Mouse (Mus musculus) granulocyte monocyte progenitor cell, adult 5-6 weeks (primary cell): ENCODE results near the gene Psma7. TPM values are rescaled to one million over a fixed set of nuclear protein-coding genes. Genes with fewer than 3 reads are reported as not detected.

Source experiments
- ATAC-seq: replicated peaks from 2 replicates; pipeline ENCODE4 v1.8.0; 2016; ENCODE audit warnings: mild to moderate bottlenecking, moderate TSS enrichment, inconsistent platforms; ENCODE audit not compliant: poor library complexity, severe bottlenecking
- total RNA-seq, 2 experiments: library from RNA; stranded (forward) in 1 of 2; stranded (reverse) in 1 of 2; fragments of 200-712, 200-1000 nt in 1 of 2; fragments of >200 nt in 1 of 2; fragmentation: Nextera tagmentation in 1 of 2; gene quantifications; 2 replicates each; pipeline ENCODE4 v1.2.3; 2014 to 2017

Gene Psma7
- total RNA-seq, 2 experiments from 2014 or later, result 398 to 503 TPM

- ATAC-seq, result no peak
Observed at GRCm38 (mm10) chr2:180006352-180007017, 35.7 kb downstream of the Psma7 start.

DNA sequence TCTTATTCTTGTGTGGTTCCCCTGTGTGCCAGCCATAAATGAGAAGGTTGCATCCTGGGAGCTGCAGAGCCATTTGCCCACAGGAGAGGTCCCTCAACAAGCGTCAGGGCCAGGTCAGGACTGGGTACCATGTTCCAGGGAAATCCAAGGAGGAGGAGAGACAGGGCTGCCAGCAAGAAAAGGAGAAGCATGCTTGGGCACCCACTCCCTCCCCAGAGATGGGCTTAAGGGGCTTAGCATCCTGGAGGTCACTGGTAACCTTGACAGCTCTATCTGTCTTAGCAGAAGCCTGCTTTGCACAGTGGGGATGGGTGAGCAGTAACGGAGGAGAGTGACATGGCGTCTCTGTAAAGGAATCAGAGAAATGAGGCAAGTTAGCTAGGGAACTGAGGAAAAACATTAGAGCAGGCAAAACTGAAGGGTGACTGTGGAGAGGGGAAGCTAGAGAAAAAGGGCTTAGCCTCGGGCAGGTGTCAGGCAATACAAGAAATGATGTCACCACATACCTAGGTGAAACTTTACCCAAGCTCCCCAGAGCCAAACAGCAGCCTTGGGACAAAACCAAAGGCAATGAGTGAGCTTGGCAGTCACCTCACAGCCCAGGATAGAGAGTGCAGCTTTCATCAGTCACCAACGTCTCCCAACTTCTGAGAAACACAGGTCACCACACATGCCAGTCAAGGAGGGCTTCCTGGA is 36.4 kb downstream of the Psma7 start:
- ATAC-seq, result no peak

GRCm38 (mm10) chr2:180001635-180002034 is 40.6 kb downstream of the Psma7 start:
- no peak for ATAC-seq

GRCm38 (mm10) chr2:179998431-179998830 is 43.8 kb downstream of the Psma7 start:
- ATAC-seq, result no peak

DNA sequence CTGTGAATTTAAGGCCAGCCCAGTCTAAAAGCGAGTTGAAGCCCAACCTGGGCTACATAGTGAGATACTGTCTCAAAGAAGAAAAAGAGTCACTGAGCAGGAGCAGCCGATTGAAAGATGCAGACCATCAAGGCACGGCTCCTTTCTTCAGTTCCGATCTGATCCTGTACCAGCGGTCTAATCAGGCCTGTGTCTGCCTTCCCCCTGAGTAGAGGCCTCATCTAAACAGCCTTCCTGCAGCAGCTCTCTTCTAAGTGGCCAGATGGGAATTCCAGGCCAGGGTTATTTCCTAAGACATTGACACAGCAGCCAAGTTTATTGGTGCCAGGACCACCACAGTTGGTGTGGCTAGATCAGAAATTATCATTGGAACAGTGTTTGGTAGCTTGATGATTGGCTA is 49.2 kb downstream of the Psma7 start:
- no peak for ATAC-seq

GRCm38 (mm10) chr2:179989098-179989497 is 53.1 kb downstream of the Psma7 start:
- no peak for ATAC-seq

GRCm38 (mm10) chr2:179986437-179987022 is 55.7 kb downstream of the Psma7 start:
- ATAC-seq, result peak; percentile 36

Other genes with a start within 250 kb of the Psma7 start
- 12.6 and 17.2 TPM in 2 replicates for gene Taf4, start 65.8 kb downstream of the Psma7 start, total RNA-seq (2014; fragmentation: Nextera tagmentation)
- 13.5 and 14.1 TPM in 2 replicates for gene Taf4, start 65.8 kb downstream of the Psma7 start, total RNA-seq (2017)
- gene Lsm14b, start 17.4 kb downstream of the Psma7 start, total RNA-seq (2014; fragmentation: Nextera tagmentation), result 11.6 and 17.2 TPM in 2 replicates
- gene Lsm14b, start 17.4 kb downstream of the Psma7 start, total RNA-seq (2017), result 20.2 and 22.3 TPM in 2 replicates
- 3.2 and 7.7 TPM in 2 replicates for gene Ss18l1, start 76 bp upstream of the Psma7 start, total RNA-seq (2014; fragmentation: Nextera tagmentation)
- 2.4 and 3.6 TPM in 2 replicates for gene Ss18l1, start 76 bp upstream of the Psma7 start, total RNA-seq (2017)
- gene Mtg2, start 28.2 kb upstream of the Psma7 start, total RNA-seq (2014; fragmentation: Nextera tagmentation), result 15.8 and 17.7 TPM in 2 replicates
- gene Mtg2, start 28.2 kb upstream of the Psma7 start, total RNA-seq (2017), result 13.1 and 19.1 TPM in 2 replicates
- gene Hrh3, start 62.1 kb upstream of the Psma7 start, total RNA-seq (2014; fragmentation: Nextera tagmentation), result not detected in 2 replicates
- gene Hrh3, start 62.1 kb upstream of the Psma7 start, total RNA-seq (2017), result not detected in 2 replicates
- gene Osbpl2, start 76.9 kb upstream of the Psma7 start, total RNA-seq (2014; fragmentation: Nextera tagmentation), result 35.1 and 35.9 TPM in 2 replicates
- 27.3 and 32.2 TPM in 2 replicates for gene Osbpl2, start 76.9 kb upstream of the Psma7 start, total RNA-seq (2017)
- gene Adrm1, start 129.1 kb upstream of the Psma7 start, total RNA-seq (2014; fragmentation: Nextera tagmentation), result 101 and 102 TPM in 2 replicates
- 48.5 and 74.2 TPM in 2 replicates for gene Adrm1, start 129.1 kb upstream of the Psma7 start, total RNA-seq (2017)
- 0.06 TPM in 1 of 2 replicates, not detected in the other for gene Lama5, start 183.4 kb upstream of the Psma7 start, total RNA-seq (2014; fragmentation: Nextera tagmentation)
- gene Lama5, start 183.4 kb upstream of the Psma7 start, total RNA-seq (2017), result 0.05 TPM in 1 of 2 replicates, not detected in the other
- gene Rps21, start 214.9 kb upstream of the Psma7 start, total RNA-seq (2014; fragmentation: Nextera tagmentation), result 3,456 and 3,912 TPM in 2 replicates
- 1,093 and 2,216 TPM in 2 replicates for gene Rps21, start 214.9 kb upstream of the Psma7 start, total RNA-seq (2017)
- gene Cables2, start 231.1 kb upstream of the Psma7 start, total RNA-seq (2014; fragmentation: Nextera tagmentation), result 13.3 and 25.8 TPM in 2 replicates
- 7.4 and 15.0 TPM in 2 replicates for gene Cables2, start 231.1 kb upstream of the Psma7 start, total RNA-seq (2017)
- gene Rbbp8nl, start 247.4 kb upstream of the Psma7 start, total RNA-seq (2014; fragmentation: Nextera tagmentation), result not detected in 2 replicates
- not detected in 2 replicates for gene Rbbp8nl, start 247.4 kb upstream of the Psma7 start, total RNA-seq (2017)